Mouse (Mus musculus) naive thymus-derived CD4-positive, alpha-beta T cell, adult 2 months (primary cell): ENCODE measurements at regions not wholly inside any gene's neighbourhood (a gene's known extent, or its start where the extent isn't known, plus 50 kb on each side); places are given as distances from the start of the nearest gene placed in this dataset.
"Not testable (repeated sequence)": the region's sequence is repeated elsewhere in the genome, so short reads cannot be mapped to it uniquely, and the experiment has no call there.

Source experiments
- DNase-seq: peaks from one replicate; pipeline ENCODE4 v3.0.0-alpha.2; 2011; ENCODE audit warnings: low read depth

DNA sequence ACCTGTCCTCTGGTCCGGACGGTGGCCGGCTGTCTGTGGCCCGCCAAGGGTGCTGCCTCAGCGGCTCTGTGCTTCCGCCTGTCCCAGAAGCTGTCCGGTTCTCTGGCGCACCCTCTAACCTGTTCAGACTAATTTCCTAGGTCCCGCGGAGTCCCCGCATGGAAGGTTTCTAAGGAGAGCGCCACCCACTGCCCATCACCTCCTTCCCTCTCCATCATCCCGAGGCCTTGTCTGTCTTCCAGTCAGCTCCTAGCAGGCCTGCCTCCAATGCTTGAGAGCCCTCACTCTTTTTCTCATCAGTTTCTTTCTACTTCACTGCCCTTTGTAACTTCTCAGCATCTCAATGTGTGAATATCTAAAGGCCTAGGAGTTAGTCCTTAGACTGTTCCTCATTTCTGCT is 86.4 kb upstream of the Zfp746 start:
- DNase-seq: not testable (repeated sequence)

DNA sequence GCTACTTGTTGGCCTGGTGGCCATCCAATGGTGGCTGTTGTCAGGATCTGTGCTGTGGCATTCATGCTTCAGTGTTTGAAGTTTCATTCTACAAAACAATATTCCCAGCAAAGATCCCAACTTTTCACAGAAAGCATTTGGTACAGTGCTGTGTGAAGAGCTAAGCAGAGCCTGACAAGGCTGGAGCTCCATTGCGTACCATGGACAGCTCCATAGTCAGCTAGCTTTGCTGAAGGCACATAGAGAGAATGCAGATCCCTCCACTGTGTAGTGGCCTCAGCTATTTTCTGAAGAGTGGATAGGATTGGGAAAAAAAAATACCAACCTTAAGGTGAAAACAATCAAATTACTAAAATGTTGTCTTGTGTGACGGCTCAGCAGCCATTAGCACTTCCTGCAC is 50.5 kb upstream of the Zfp746 start:
- DNase-seq: no peak
